Mouse (Mus musculus) embryonic facial prominence, embryonic 11.5 days (tissue): ENCODE data around the gene Ckm. TPM values are rescaled to one million over a fixed set of nuclear protein-coding genes. Genes with fewer than 3 reads are reported as not detected.

Source experiments
- ATAC-seq: fragments of 200-750 bp; cut with Nextera tagmentation; replicated peaks from 2 replicates; pipeline ENCODE4 v1.8.0; 2017; ENCODE audit warnings: low read depth; ENCODE audit not compliant: insufficient number of reproducible peaks, low FRiP score, low TSS enrichment
- DNase-seq: peaks from one replicate; pipeline ENCODE4 v3.0.0-alpha.2; 2015; ENCODE audit warnings: low spot score
- H3K27ac ChIP-seq: fragments of 300-500 bp; sonication (generic); replicated peaks from 2 replicates; pipeline ENCODE4 v1.5.1; 2014; ENCODE audit warnings: mild to moderate bottlenecking, low read depth, low read length, control low read depth
- H3K27me3 ChIP-seq: fragments of 300-500 bp; sonication (generic); 2 replicates; pipeline ENCODE4 v1.6.1; 2014; ENCODE audit warnings: mild to moderate bottlenecking, low read length, moderate library complexity, mixed read lengths; ENCODE audit not compliant: control insufficient read depth, insufficient read depth
- H3K36me3 ChIP-seq: fragments of 300-500 bp; sonication (generic); replicated peaks from 2 replicates; pipeline ENCODE4 v1.6.1; 2014; ENCODE audit warnings: low read depth, mild to moderate bottlenecking, low read length, moderate library complexity, mixed read lengths; ENCODE audit not compliant: control insufficient read depth, insufficient read depth
- H3K4me1 ChIP-seq: fragments of 300-500 bp; sonication (generic); 2 replicates; pipeline ENCODE4 v1.6.1; 2014; ENCODE audit warnings: low read length, mixed read lengths; ENCODE audit not compliant: control insufficient read depth, insufficient read depth
- H3K4me2 ChIP-seq: fragments of 300-500 bp; sonication (generic); 2 replicates; pipeline ENCODE4 v1.6.1; 2014; ENCODE audit warnings: low read depth, mild to moderate bottlenecking, control low read depth, low read length, moderate library complexity
- H3K4me3 ChIP-seq: fragments of 300-500 bp; sonication (generic); 2 replicates; pipeline ENCODE4 v1.5.1; 2014; ENCODE audit warnings: low read depth, low read length, control low read depth
- H3K9ac ChIP-seq: fragments of 300-500 bp; sonication (generic); replicated peaks from 2 replicates; pipeline ENCODE4 v1.6.1; 2014; ENCODE audit warnings: mild to moderate bottlenecking, control low read depth, low read length
- H3K9me3 ChIP-seq: fragments of 300-500 bp; sonication (generic); replicated peaks from 2 replicates; pipeline ENCODE4 v1.6.1; 2016; ENCODE audit warnings: mild to moderate bottlenecking, low read length, inconsistent platforms, mixed read lengths; ENCODE audit not compliant: control insufficient read depth
- WGBS: fragments of 180-500 bp; shearing (Covaris S2); extraction: QIAGEN DNeasy Blood & Tissue Kit; methylation state at CpG from one replicate; pipeline ENCODE4 v1.1.7; 2014; 5-methylcytosine and 5-hydroxymethylcytosine counted together
- polyA plus RNA-seq: library from polyadenylated mRNA; unstranded; fragments of >200 nt; fragmentation: Nextera tagmentation; extraction: Ambion mirVana; gene quantifications from 2 replicates; pipeline ENCODE4 v1.2.1, GENCODE M21; 2014

Gene Ckm
- polyA plus RNA-seq, 1 experiment from 2014 or later = 0.17 TPM

GRCm38 (mm10) chr7:19464367-19465307 is 60.1 kb downstream of the Ckm start:
- Histone ChIP-seq H3K4me3 (peak overlapping the region; percentile 15; the same call in 1 of the 2 replicates), H3K9ac (peak overlapping the region; percentile 52), H3K9me3 (no peaks in the 10 kb centered on the region), H3K36me3 (no peaks in the 10 kb centered on the region), H3K4me1 (peaks cover 9% of the 10 kb centered on the region), H3K27ac (peak overlapping the region; percentile 47), H3K4me2 (peak overlapping the region; percentile 25), H3K27me3 (peaks cover 9% of the 10 kb centered on the region)
- peak; percentile 63 for ATAC-seq
- DNase-seq = peak; percentile 71
- 5% methylated on average over 22 of the region's 22 CpGs for WGBS

DNA sequence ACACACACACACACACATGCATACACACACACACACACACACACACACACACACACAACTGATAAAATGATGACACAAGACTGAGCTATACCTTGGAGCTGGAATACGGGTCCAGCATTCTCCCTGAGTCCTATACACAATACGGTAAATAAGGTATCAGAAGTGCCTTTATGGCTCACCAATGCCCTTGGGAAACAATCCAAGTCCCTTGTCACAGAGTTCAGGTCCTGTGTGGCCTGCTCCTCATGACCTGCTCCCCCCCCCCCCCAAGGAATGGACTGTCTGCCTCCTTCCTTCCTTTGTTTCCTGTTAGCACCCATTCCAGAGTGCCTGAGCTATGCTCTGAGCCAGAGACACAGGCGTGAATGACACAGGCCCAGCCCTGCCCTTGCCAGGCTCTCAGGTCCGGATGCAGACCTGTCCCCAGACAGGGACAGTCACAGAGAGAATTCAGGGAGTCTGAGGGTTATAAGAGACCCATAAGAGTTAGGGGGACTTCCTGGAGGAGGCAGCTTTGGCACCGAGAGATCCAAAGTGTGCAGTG is 62.1 kb downstream of the Ckm start:
- DNase-seq (no peak), ATAC-seq (no peak)
- Histone ChIP-seq H3K36me3 (no peaks in the 10 kb centered on the region), H3K4me1 (peaks cover 9% of the 10 kb centered on the region), H3K9ac (no peak overlapping the region), H3K9me3 (no peaks in the 10 kb centered on the region), H3K4me3 (no peak overlapping the region), H3K27me3 (peaks cover 20% of the 10 kb centered on the region), H3K27ac (no peak overlapping the region), H3K4me2 (no peak overlapping the region)
- 58% methylated on average over 5 of the region's 5 CpGs for WGBS

DNA sequence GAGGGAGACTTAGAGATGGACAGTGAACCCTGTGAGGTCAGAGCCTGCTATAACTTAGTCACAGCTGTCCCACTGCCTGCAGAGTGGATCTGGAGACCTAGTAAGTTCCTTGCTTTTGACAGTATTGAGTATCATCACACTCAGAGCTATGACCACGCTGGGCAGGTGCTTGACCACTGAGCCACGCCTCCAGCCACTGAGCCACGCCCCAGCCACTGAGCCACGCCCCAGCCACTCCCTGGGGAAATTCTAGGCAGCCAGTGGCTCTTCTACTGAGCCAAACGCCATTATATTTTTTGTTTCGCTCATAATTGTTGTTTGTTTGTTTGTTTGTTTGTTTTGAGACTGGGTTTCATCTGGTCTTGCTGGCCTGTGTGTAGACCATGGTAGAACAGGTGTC is 63.1 kb downstream of the Ckm start:
- 40% methylated on average over 6 of the region's 6 CpGs for WGBS

DNA sequence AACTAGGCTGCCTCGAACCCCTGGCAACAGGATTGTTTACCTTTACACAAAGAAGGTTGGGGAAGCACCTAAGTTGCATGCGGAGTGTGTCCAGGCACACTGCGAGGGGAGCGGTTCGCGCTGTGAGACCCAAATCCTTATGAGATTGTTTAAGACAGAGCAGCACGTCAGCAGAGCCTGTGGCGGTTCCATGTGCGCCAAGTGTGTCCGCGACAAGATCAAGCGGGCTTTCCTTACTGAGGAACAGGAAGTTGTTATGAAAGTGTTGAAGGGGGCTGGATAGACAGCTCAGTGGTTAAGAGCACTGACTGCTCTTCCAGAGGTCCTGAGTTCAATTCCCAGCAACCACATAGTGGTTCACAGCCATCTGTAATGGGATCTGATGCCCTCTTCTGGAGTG is 63.7 kb downstream of the Ckm start:
- no peak for DNase-seq
- WGBS = 62% methylated on average over 12 of the region's 12 CpGs
- H3K9ac ChIP-seq = no peak overlapping the region
- H3K27me3 ChIP-seq = peaks cover 35% of the 10 kb centered on the region
- no peak overlapping the region for H3K27ac ChIP-seq
- H3K4me3 ChIP-seq = no peak overlapping the region
- H3K4me2 ChIP-seq = no peak overlapping the region
- H3K36me3 ChIP-seq = no peaks in the 10 kb centered on the region
- no peaks in the 10 kb centered on the region for H3K9me3 ChIP-seq
- no peak for ATAC-seq
- peaks cover 9% of the 10 kb centered on the region for H3K4me1 ChIP-seq

More for the DNA sequence above, 63.1 kb downstream of the Ckm start:
- Histone ChIP-seq H3K4me2 (no peak overlapping the region), H3K4me3 (no peak overlapping the region), H3K27me3 (peaks cover 29% of the 10 kb centered on the region), H3K9me3 (no peaks in the 10 kb centered on the region), H3K4me1 (peaks cover 9% of the 10 kb centered on the region), H3K36me3 (no peaks in the 10 kb centered on the region), H3K9ac (no peak overlapping the region), H3K27ac (no peak overlapping the region)
- no peak for ATAC-seq
- no peak for DNase-seq

DNA sequence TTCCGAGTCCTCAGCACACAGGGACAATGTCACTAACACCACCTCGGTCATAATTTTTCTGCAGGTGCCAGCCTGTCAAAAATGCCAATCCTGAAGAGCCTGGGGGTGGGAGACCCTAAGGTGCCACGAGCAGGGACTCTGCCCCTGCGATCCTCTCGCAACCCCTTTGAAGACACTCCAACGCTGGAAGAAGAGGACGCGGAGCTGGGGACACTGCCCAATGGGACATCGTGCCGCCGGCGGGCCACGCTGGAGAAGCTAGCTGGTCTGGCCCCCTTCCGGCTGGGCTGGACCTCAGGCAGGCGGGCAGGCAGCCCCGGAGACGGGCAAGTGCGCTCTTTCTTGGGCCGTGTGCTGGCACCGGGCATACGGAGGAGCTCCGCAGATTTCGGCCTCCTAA is 64.8 kb downstream of the Ckm start:
- Histone ChIP-seq H3K4me2 (no peak overlapping the region), H3K27me3 (peaks cover 45% of the 10 kb centered on the region), H3K4me3 (no peak overlapping the region), H3K9ac (no peak overlapping the region), H3K9me3 (no peaks in the 10 kb centered on the region), H3K4me1 (peaks cover 6% of the 10 kb centered on the region), H3K27ac (no peak overlapping the region), H3K36me3 (no peaks in the 10 kb centered on the region)
- no peak for DNase-seq
- ATAC-seq = no peak
- 16% methylated on average over 23 of the region's 23 CpGs for WGBS

DNA sequence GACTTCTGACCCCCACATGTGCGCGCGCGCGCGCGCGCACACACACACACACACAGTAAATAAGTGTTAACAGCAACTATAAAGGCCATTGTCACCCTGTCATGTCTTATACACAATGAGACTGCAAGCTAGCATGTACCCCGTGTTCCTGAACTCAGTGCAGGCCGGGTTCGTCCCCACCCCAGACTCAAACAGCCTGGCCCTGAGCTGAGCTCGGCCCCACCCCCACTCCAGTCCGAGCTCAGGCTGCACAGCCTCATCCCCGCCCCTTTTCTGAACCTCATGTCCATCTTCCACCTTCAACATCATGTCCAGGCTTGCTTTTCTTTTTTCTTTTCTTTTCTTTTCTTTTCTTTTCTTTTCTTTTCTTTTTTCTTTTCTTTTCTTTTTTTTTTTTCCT is 65.7 kb downstream of the Ckm start:
- DNase-seq (no peak), ATAC-seq (no peak)
- Histone ChIP-seq H3K9me3 (no peaks in the 10 kb centered on the region), H3K4me1 (no peaks in the 10 kb centered on the region), H3K27me3 (peaks cover 45% of the 10 kb centered on the region), H3K4me2 (no peak overlapping the region), H3K36me3 (no peaks in the 10 kb centered on the region), H3K9ac (no peak overlapping the region), H3K4me3 (no peak overlapping the region), H3K27ac (no peak overlapping the region)
- WGBS = 9% methylated on average over 14 of the region's 14 CpGs

DNA sequence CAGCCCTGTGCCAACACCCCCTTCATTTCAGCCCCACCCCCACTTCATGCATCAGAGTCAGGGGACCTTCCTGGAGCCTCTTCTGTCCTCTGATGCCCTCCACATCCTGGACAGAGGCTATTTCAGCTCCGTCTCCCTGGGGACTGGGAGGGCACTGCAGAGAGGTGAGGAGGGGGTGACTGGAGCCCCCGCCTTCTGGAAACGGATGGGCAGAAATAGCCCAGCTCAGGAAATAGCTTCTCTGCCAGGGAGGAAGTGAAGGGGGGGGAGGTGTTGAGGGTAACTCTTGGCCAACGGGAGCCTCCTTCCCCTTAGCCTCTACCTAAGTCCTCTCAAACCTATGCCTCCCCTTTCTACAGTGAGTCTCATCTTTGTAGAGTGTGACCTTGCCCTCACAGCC is 67.8 kb downstream of the Ckm start:
- H3K9me3 ChIP-seq = no peaks in the 10 kb centered on the region
- H3K9ac ChIP-seq = no peak overlapping the region
- H3K27me3 ChIP-seq = peaks cover 45% of the 10 kb centered on the region
- no peak for ATAC-seq
- H3K27ac ChIP-seq = no peak overlapping the region
- WGBS = 38% methylated on average over 4 of the region's 4 CpGs
- no peak overlapping the region for H3K4me3 ChIP-seq
- H3K4me2 ChIP-seq = no peak overlapping the region
- no peaks in the 10 kb centered on the region for H3K4me1 ChIP-seq
- no peak for DNase-seq
- H3K36me3 ChIP-seq = no peaks in the 10 kb centered on the region
